Mouse (Mus musculus): ENCODE data around the gene Pde6g. TPM values are rescaled to one million over a fixed set of nuclear protein-coding genes. Genes with fewer than 3 reads are reported as not detected.

Pde6g gene
- polyA plus RNA-seq, 1 experiment from 2014 or later, result not detected

GRCm38 (mm10) chr11:120485251-120485650 lies 32.0 kb upstream of the Pde6g start:
- WGBS, result 7% methylated on average over 10 of the region's 10 CpGs
- peaks cover 11% of the 10 kb centered on the region for H3K4me1 ChIP-seq (ENCODE audit: control insufficient read depth, insufficient read depth, low read length)
- ATAC-seq (ENCODE audit: insufficient number of reproducible peaks, insufficient read depth, low FRiP score, low read depth), result no peak
- H3K4me2 ChIP-seq (replicated peaks; ENCODE audit: low read depth, low read length), result peak overlapping the region; percentile 91
- peak overlapping the region; percentile 80 for H3K9ac ChIP-seq (replicated peaks; ENCODE audit: low read depth, low read length)
- H3K9me3 ChIP-seq (ENCODE audit: control insufficient read depth, low read depth, low read length), result no peaks in the 10 kb centered on the region
- H3K27ac ChIP-seq (ENCODE audit: low read length), result no peak overlapping the region
- peak overlapping the region; percentile 96 for H3K4me3 ChIP-seq (ENCODE audit: low read depth, low read length)
- peaks cover 64% of the 10 kb centered on the region for H3K36me3 ChIP-seq (ENCODE audit: control insufficient read depth, insufficient read depth, low read length)
- no peaks in the 10 kb centered on the region for H3K27me3 ChIP-seq (ENCODE audit: control insufficient read depth, insufficient read depth, low read length)

GRCm38 (mm10) chr11:120484265-120484981 lies 31.1 kb upstream of the Pde6g start, which contains the start of gene Mrpl12:
Mrpl12 (plus strand) TSS chr11:120484613.
- Histone ChIP-seq H3K27ac (ENCODE audit: low read length) (peak within 1 kb of the TSS; percentile 86), H3K27me3 (ENCODE audit: control insufficient read depth, insufficient read depth, low read length) (no peaks in the 10 kb centered on the region), H3K4me1 (ENCODE audit: control insufficient read depth, insufficient read depth, low read length) (peaks cover 8% of the 10 kb centered on the region), H3K9ac (replicated peaks; ENCODE audit: low read depth, low read length) (peak within 1 kb of the TSS; percentile 80), H3K4me3 (ENCODE audit: low read depth, low read length) (peak within 1 kb of the TSS; percentile 96), H3K9me3 (ENCODE audit: control insufficient read depth, low read depth, low read length) (no peaks in the 10 kb centered on the region), H3K36me3 (ENCODE audit: control insufficient read depth, insufficient read depth, low read length) (peaks cover 65% of the 10 kb centered on the region), H3K4me2 (replicated peaks; ENCODE audit: low read depth, low read length) (peak within 1 kb of the TSS; percentile 91)
- under 1% methylated on average over 60 of the region's 60 CpGs for WGBS
- peak; percentile 95 for ATAC-seq (ENCODE audit: insufficient number of reproducible peaks, insufficient read depth, low FRiP score, low read depth)

DNA sequence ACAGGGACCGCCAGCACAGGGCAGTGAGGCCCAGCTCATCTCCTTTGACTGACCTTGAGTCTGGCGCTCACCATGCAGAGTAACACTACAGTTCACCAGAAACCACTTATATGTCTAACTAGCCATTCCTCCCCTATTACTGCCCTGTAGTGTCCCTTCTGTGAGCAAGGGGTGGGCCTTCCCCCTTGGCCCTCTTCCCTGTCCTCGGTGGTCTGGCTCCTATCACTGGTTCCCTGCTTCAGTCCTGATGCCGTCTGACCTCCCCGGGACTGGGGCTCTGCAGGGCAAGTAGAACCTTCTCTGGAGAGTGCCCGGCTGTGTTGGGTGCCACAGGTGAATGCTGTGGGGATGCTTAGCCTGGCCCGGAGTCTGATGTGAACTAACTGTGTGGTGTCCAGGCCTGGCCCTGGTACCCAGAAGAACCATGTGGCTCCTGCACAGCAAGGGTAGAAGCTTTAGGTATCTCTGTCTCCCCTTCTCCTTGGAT lies 30.2 kb upstream of the Pde6g start:
- H3K4me2 ChIP-seq (replicated peaks; ENCODE audit: low read depth, low read length), result peak overlapping the region; percentile 91; the same call in 1 of the 2 replicates
- H3K9me3 ChIP-seq (ENCODE audit: control insufficient read depth, low read depth, low read length), result no peaks in the 10 kb centered on the region
- no peak for ATAC-seq (ENCODE audit: insufficient number of reproducible peaks, insufficient read depth, low FRiP score, low read depth)
- H3K4me1 ChIP-seq (ENCODE audit: control insufficient read depth, insufficient read depth, low read length), result peaks cover 7% of the 10 kb centered on the region
- no peak overlapping the region for H3K9ac ChIP-seq (replicated peaks; ENCODE audit: low read depth, low read length)
- H3K4me3 ChIP-seq (ENCODE audit: low read depth, low read length), result peak overlapping the region; percentile 96; the same call in 1 of the 2 replicates
- no peak overlapping the region; the same call in 1 of the 2 replicates for H3K27ac ChIP-seq (ENCODE audit: low read length)
- H3K36me3 ChIP-seq (ENCODE audit: control insufficient read depth, insufficient read depth, low read length), result peaks cover 65% of the 10 kb centered on the region
- no peaks in the 10 kb centered on the region for H3K27me3 ChIP-seq (ENCODE audit: control insufficient read depth, insufficient read depth, low read length)
- WGBS, result 85% methylated on average over 7 of the region's 7 CpGs

DNA sequence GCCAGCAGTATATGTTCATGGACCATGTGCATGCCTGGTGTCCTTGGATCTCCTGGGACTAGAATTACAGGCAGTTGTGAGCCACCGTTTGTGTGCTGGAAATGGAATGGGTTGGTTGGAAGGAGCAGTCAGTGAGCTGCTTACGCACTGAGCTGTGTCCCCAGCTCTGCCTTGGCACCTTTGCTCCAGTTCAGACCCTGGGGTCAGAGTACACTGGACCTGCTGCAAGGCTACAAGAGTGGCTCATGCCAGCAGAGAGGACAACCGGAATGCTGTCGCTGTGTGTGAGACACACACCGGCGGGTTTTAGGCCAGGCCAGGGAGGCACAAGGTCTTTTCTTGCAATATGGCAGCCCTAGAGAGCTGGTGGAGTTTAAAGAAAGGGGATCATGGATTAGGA lies 18.8 kb upstream of the Pde6g start:
- H3K4me1 ChIP-seq (ENCODE audit: control insufficient read depth, insufficient read depth, low read length), result peaks cover 8% of the 10 kb centered on the region; the same call in 1 of the 2 replicates
- H3K9ac ChIP-seq (replicated peaks; ENCODE audit: low read depth, low read length), result no peak overlapping the region
- no peaks in the 10 kb centered on the region for H3K9me3 ChIP-seq (ENCODE audit: control insufficient read depth, low read depth, low read length)
- no peaks in the 10 kb centered on the region for H3K27me3 ChIP-seq (ENCODE audit: control insufficient read depth, insufficient read depth, low read length)
- no peak overlapping the region for H3K4me3 ChIP-seq (ENCODE audit: low read depth, low read length)
- peaks cover 64% of the 10 kb centered on the region for H3K36me3 ChIP-seq (ENCODE audit: control insufficient read depth, insufficient read depth, low read length)
- no peak overlapping the region for H3K27ac ChIP-seq (ENCODE audit: low read length)
- 96% methylated on average over 6 of the region's 6 CpGs for WGBS
- no peak for ATAC-seq (ENCODE audit: insufficient number of reproducible peaks, insufficient read depth, low FRiP score, low read depth)
- no peak overlapping the region for H3K4me2 ChIP-seq (replicated peaks; ENCODE audit: low read depth, low read length)

DNA sequence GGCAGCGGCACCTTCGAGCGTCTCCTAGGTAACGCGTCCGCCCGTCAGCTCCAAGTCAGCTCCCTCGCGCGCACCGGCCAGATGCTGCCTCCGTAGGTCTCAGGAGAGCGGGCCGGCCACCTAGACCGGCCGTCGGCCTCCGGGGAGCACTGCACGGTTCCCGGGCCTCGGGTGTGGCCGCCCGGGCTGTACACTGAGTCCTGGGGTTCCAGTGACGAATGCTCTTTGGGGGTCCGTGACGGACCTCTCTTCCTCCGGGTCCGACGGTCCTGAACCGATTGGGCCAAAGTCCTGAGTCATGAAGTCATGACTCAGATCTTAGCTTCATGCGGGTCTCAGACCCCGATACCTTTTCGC lies 14.4 kb upstream of the Pde6g start:
- Histone ChIP-seq H3K36me3 (ENCODE audit: control insufficient read depth, insufficient read depth, low read length) (peaks cover 45% of the 10 kb centered on the region), H3K4me3 (ENCODE audit: low read depth, low read length) (peak overlapping the region; percentile 92), H3K9ac (replicated peaks; ENCODE audit: low read depth, low read length) (peak overlapping the region; percentile 82), H3K9me3 (ENCODE audit: control insufficient read depth, low read depth, low read length) (no peaks in the 10 kb centered on the region), H3K27ac (ENCODE audit: low read length) (no peak overlapping the region), H3K4me1 (ENCODE audit: control insufficient read depth, insufficient read depth, low read length) (peaks cover 16% of the 10 kb centered on the region; the same call in 1 of the 2 replicates), H3K4me2 (replicated peaks; ENCODE audit: low read depth, low read length) (peak overlapping the region; percentile 90), H3K27me3 (ENCODE audit: control insufficient read depth, insufficient read depth, low read length) (no peaks in the 10 kb centered on the region)
- no peak; the same call in 1 of the 2 replicates for ATAC-seq (ENCODE audit: insufficient number of reproducible peaks, insufficient read depth, low FRiP score, low read depth)
- under 1% methylated on average over 33 of the region's 33 CpGs for WGBS

GRCm38 (mm10) chr11:120467051-120467735 lies 13.9 kb upstream of the Pde6g start, which contains the start of gene Arl16:
Arl16 (minus strand) TSS chr11:120467607.
- peaks cover 45% of the 10 kb centered on the region for H3K36me3 ChIP-seq (ENCODE audit: control insufficient read depth, insufficient read depth, low read length)
- peak within 1 kb of the TSS; percentile 82 for H3K9ac ChIP-seq (replicated peaks; ENCODE audit: low read depth, low read length)
- no peaks in the 10 kb centered on the region for H3K27me3 ChIP-seq (ENCODE audit: control insufficient read depth, insufficient read depth, low read length)
- H3K27ac ChIP-seq (ENCODE audit: low read length), result peak within 1 kb of the TSS; percentile 58; the same call in 1 of the 2 replicates
- peak within 1 kb of the TSS; percentile 90 for H3K4me2 ChIP-seq (replicated peaks; ENCODE audit: low read depth, low read length)
- peak; percentile 100 for ATAC-seq (ENCODE audit: insufficient number of reproducible peaks, insufficient read depth, low FRiP score, low read depth)
- WGBS, result 0% methylated on average over 53 of the region's 54 CpGs
- H3K4me3 ChIP-seq (ENCODE audit: low read depth, low read length), result peak within 1 kb of the TSS; percentile 92
- H3K4me1 ChIP-seq (ENCODE audit: control insufficient read depth, insufficient read depth, low read length), result peaks cover 16% of the 10 kb centered on the region; the same call in 1 of the 2 replicates
- H3K9me3 ChIP-seq (ENCODE audit: control insufficient read depth, low read depth, low read length), result no peaks in the 10 kb centered on the region

GRCm38 (mm10) chr11:120465521-120465920 lies 12.2 kb upstream of the Pde6g start:
- Histone ChIP-seq H3K9ac (replicated peaks; ENCODE audit: low read depth, low read length) (no peak overlapping the region), H3K4me2 (replicated peaks; ENCODE audit: low read depth, low read length) (no peak overlapping the region), H3K9me3 (ENCODE audit: control insufficient read depth, low read depth, low read length) (no peaks in the 10 kb centered on the region), H3K27me3 (ENCODE audit: control insufficient read depth, insufficient read depth, low read length) (no peaks in the 10 kb centered on the region), H3K27ac (ENCODE audit: low read length) (no peak overlapping the region), H3K4me1 (ENCODE audit: control insufficient read depth, insufficient read depth, low read length) (peaks cover 16% of the 10 kb centered on the region; the same call in 1 of the 2 replicates), H3K36me3 (ENCODE audit: control insufficient read depth, insufficient read depth, low read length) (peaks cover 40% of the 10 kb centered on the region), H3K4me3 (ENCODE audit: low read depth, low read length) (no peak overlapping the region)
- ATAC-seq (ENCODE audit: insufficient number of reproducible peaks, insufficient read depth, low FRiP score, low read depth), result no peak
- 92% methylated on average over 4 of the region's 4 CpGs for WGBS

DNA sequence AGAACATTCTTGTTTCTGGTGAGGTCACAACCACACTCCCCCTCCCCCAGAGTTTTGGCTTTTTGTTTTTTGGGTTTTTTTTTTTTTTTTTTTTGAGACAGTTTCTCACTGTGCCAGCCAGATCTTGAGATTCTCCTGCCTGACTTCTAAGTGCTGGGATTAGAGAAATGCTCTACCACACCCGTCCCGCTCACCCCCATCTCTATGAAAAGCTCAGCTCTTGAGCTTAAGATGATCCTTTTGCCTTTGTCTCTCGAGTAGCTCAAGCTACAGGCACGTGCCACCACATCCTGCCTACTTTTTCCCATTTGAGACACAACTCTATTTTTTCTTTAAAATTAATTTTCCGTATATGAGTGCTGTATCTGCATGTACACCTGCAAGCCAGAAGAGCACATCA lies 11.1 kb upstream of the Pde6g start:
- peaks cover 32% of the 10 kb centered on the region for H3K36me3 ChIP-seq (ENCODE audit: control insufficient read depth, insufficient read depth, low read length)
- H3K27ac ChIP-seq (ENCODE audit: low read length), result no peak overlapping the region
- WGBS, result 86% methylated on average over 5 of the region's 5 CpGs
- no peaks in the 10 kb centered on the region for H3K27me3 ChIP-seq (ENCODE audit: control insufficient read depth, insufficient read depth, low read length)
- no peak for ATAC-seq (ENCODE audit: insufficient number of reproducible peaks, insufficient read depth, low FRiP score, low read depth)
- no peak overlapping the region for H3K4me3 ChIP-seq (ENCODE audit: low read depth, low read length)
- H3K9me3 ChIP-seq (ENCODE audit: control insufficient read depth, low read depth, low read length), result no peaks in the 10 kb centered on the region
- H3K4me1 ChIP-seq (ENCODE audit: control insufficient read depth, insufficient read depth, low read length), result peaks cover 17% of the 10 kb centered on the region; the same call in 1 of the 2 replicates
- H3K9ac ChIP-seq (replicated peaks; ENCODE audit: low read depth, low read length), result no peak overlapping the region
- no peak overlapping the region for H3K4me2 ChIP-seq (replicated peaks; ENCODE audit: low read depth, low read length)
